Mouse (Mus musculus): Measurements from ENCODE around the gene Zfp414. TPM values are rescaled to one million over a fixed set of nuclear protein-coding genes. Genes with fewer than 3 reads are reported as not detected.

Zfp414 gene
- total and polyA plus RNA-seq, 2 experiments from 2014 or later: 65.1 to 70.9 TPM

- Histone ChIP-seq H3K4me2 (ENCODE audit: low read depth, low read length) (no peak overlapping the region), H3K4me3 (ENCODE audit: low read length) (no peak overlapping the region), H3K9me3 (ENCODE audit: low read length) (no peaks in the 10 kb centered on the region), H3K36me3 (ENCODE audit: insufficient read depth, low read length) (peaks cover 44% of the 10 kb centered on the region), H3K27me3 (ENCODE audit: insufficient read depth, low read length) (no peaks in the 10 kb centered on the region), H3K4me1 (ENCODE audit: insufficient read depth, low read length) (no peaks in the 10 kb centered on the region), H3K27ac (no peak overlapping the region), H3K9ac (replicated peaks; ENCODE audit: low read length) (no peak overlapping the region)
- no peak for TF ChIP-seq CTCF (IDR thresholded peaks at IDR 0.05; ENCODE audit: low read depth)
- DNase-seq (ENCODE audit: low spot score) (no peak), ATAC-seq (no peak)
- 93% methylated on average over 4 of the region's 4 CpGs for WGBS
These were observed 15.2 kb downstream of the Zfp414 start for GRCm38 (mm10) chr17:33644068-33644467.

GRCm38 (mm10) chr17:33645073-33645472 lies 16.2 kb downstream of the Zfp414 start:
- no peak for DNase-seq (ENCODE audit: low spot score)

GRCm38 (mm10) chr17:33649781-33650475 lies 21.0 kb downstream of the Zfp414 start:
- peak; percentile 49 for ATAC-seq
- Histone ChIP-seq H3K27ac (no peak overlapping the region), H3K36me3 (ENCODE audit: insufficient read depth, low read length) (peaks cover 61% of the 10 kb centered on the region), H3K9me3 (ENCODE audit: low read length) (no peaks in the 10 kb centered on the region), H3K27me3 (ENCODE audit: insufficient read depth, low read length) (no peaks in the 10 kb centered on the region), H3K9ac (replicated peaks; ENCODE audit: low read length) (no peak overlapping the region), H3K4me2 (ENCODE audit: low read depth, low read length) (no peak overlapping the region), H3K4me1 (ENCODE audit: insufficient read depth, low read length) (no peaks in the 10 kb centered on the region), H3K4me3 (ENCODE audit: low read length) (no peak overlapping the region)
- TF ChIP-seq CTCF (IDR thresholded peaks at IDR 0.05; ENCODE audit: low read depth): no peak
- WGBS: 98% methylated on average over 34 of the region's 34 CpGs
- DNase-seq (ENCODE audit: low spot score): no peak

More at GRCm38 (mm10) chr17:33645073-33645472, 16.2 kb downstream of the Zfp414 start:
- no peak for TF ChIP-seq CTCF (IDR thresholded peaks at IDR 0.05; ENCODE audit: low read depth)
- no peaks in the 10 kb centered on the region for H3K4me1 ChIP-seq (ENCODE audit: insufficient read depth, low read length)
- no peaks in the 10 kb centered on the region for H3K9me3 ChIP-seq (ENCODE audit: low read length)
- H3K27me3 ChIP-seq (ENCODE audit: insufficient read depth, low read length): no peaks in the 10 kb centered on the region
- peaks cover 54% of the 10 kb centered on the region for H3K36me3 ChIP-seq (ENCODE audit: insufficient read depth, low read length)
- no peak overlapping the region for H3K9ac ChIP-seq (replicated peaks; ENCODE audit: low read length)
- ATAC-seq: no peak
- no peak overlapping the region for H3K4me3 ChIP-seq (ENCODE audit: low read length)
- H3K27ac ChIP-seq: no peak overlapping the region
- 92% methylated on average over 8 of the region's 8 CpGs for WGBS
- H3K4me2 ChIP-seq (ENCODE audit: low read depth, low read length): no peak overlapping the region

GRCm38 (mm10) chr17:33666813-33667212 lies 37.9 kb downstream of the Zfp414 start:
- H3K4me3 ChIP-seq (ENCODE audit: low read length): no peak overlapping the region
- ATAC-seq: no peak
- H3K36me3 ChIP-seq (ENCODE audit: insufficient read depth, low read length): peaks cover 20% of the 10 kb centered on the region; the same call in 1 of the 2 replicates

GRCm38 (mm10) chr17:33669681-33670080 lies 40.8 kb downstream of the Zfp414 start:
- H3K4me3 ChIP-seq (ENCODE audit: low read length): no peak overlapping the region
- no peak for DNase-seq (ENCODE audit: low spot score)
- H3K27me3 ChIP-seq (ENCODE audit: insufficient read depth, low read length): no peaks in the 10 kb centered on the region
- H3K9me3 ChIP-seq (ENCODE audit: low read length): no peaks in the 10 kb centered on the region
- H3K4me2 ChIP-seq (ENCODE audit: low read depth, low read length): no peak overlapping the region
- no peak for ATAC-seq
- no peak overlapping the region for H3K9ac ChIP-seq (replicated peaks; ENCODE audit: low read length)
- H3K27ac ChIP-seq: no peak overlapping the region
- TF ChIP-seq CTCF (IDR thresholded peaks at IDR 0.05; ENCODE audit: low read depth): no peak
- no peaks in the 10 kb centered on the region for H3K4me1 ChIP-seq (ENCODE audit: insufficient read depth, low read length)
- peaks cover 7% of the 10 kb centered on the region; the same call in 1 of the 2 replicates for H3K36me3 ChIP-seq (ENCODE audit: insufficient read depth, low read length)
- 82% methylated on average over 3 of the region's 3 CpGs for WGBS

More at GRCm38 (mm10) chr17:33666813-33667212, 37.9 kb downstream of the Zfp414 start:
- no peak for TF ChIP-seq CTCF (IDR thresholded peaks at IDR 0.05; ENCODE audit: low read depth)
- Histone ChIP-seq H3K4me1 (ENCODE audit: insufficient read depth, low read length) (no peaks in the 10 kb centered on the region), H3K27ac (no peak overlapping the region), H3K9ac (replicated peaks; ENCODE audit: low read length) (no peak overlapping the region), H3K4me2 (ENCODE audit: low read depth, low read length) (no peak overlapping the region), H3K9me3 (ENCODE audit: low read length) (no peaks in the 10 kb centered on the region), H3K27me3 (ENCODE audit: insufficient read depth, low read length) (no peaks in the 10 kb centered on the region)
- WGBS: 87% methylated on average over 3 of the region's 3 CpGs
- no peak for DNase-seq (ENCODE audit: low spot score)

- TF ChIP-seq CTCF (IDR thresholded peaks at IDR 0.05; ENCODE audit: low read depth): no peak
- Histone ChIP-seq H3K9ac (replicated peaks; ENCODE audit: low read length) (no peak overlapping the region), H3K4me3 (ENCODE audit: low read length) (no peak overlapping the region), H3K4me2 (ENCODE audit: low read depth, low read length) (no peak overlapping the region), H3K4me1 (ENCODE audit: insufficient read depth, low read length) (no peaks in the 10 kb centered on the region), H3K27me3 (ENCODE audit: insufficient read depth, low read length) (no peaks in the 10 kb centered on the region), H3K36me3 (ENCODE audit: insufficient read depth, low read length) (peaks cover 17% of the 10 kb centered on the region; the same call in 1 of the 2 replicates), H3K9me3 (ENCODE audit: low read length) (no peaks in the 10 kb centered on the region), H3K27ac (no peak overlapping the region)
- DNase-seq (ENCODE audit: low spot score) (no peak), ATAC-seq (no peak)
- WGBS: 96% methylated on average over 1 of the region's 1 CpGs
These were observed 44.9 kb downstream of the Zfp414 start for GRCm38 (mm10) chr17:33673837-33674236.

GRCm38 (mm10) chr17:33675452-33675851 lies 46.6 kb downstream of the Zfp414 start:
- Histone ChIP-seq H3K4me1 (ENCODE audit: insufficient read depth, low read length) (no peaks in the 10 kb centered on the region), H3K27me3 (ENCODE audit: insufficient read depth, low read length) (no peaks in the 10 kb centered on the region), H3K27ac (no peak overlapping the region), H3K4me2 (ENCODE audit: low read depth, low read length) (no peak overlapping the region), H3K4me3 (ENCODE audit: low read length) (no peak overlapping the region), H3K36me3 (ENCODE audit: insufficient read depth, low read length) (peaks cover 17% of the 10 kb centered on the region; the same call in 1 of the 2 replicates), H3K9me3 (ENCODE audit: low read length) (no peaks in the 10 kb centered on the region), H3K9ac (replicated peaks; ENCODE audit: low read length) (no peak overlapping the region)
- no peak for TF ChIP-seq CTCF (IDR thresholded peaks at IDR 0.05; ENCODE audit: low read depth)
- ATAC-seq (no peak), DNase-seq (ENCODE audit: low spot score) (no peak)

Measured in hindbrain, postnatal 0 days (tissue).